Mouse (Mus musculus) embryonic facial prominence, embryonic 15.5 days (tissue): Measurements from ENCODE around the gene Mrpl58. TPM values are rescaled to one million over a fixed set of nuclear protein-coding genes. Genes with fewer than 3 reads are reported as not detected.

Experiments used
- ATAC-seq: fragments of 200-750 bp; cut with Nextera tagmentation; 2 replicates; pipeline ENCODE4 v1.8.0; 2017; ENCODE audit warnings: low read depth, moderate TSS enrichment; ENCODE audit not compliant: insufficient number of reproducible peaks, low FRiP score, low TSS enrichment
- H3K27ac ChIP-seq: fragments of 300-500 bp; sonication (generic); replicated peaks from 2 replicates; pipeline ENCODE4 v1.5.1; 2015; ENCODE audit warnings: mild to moderate bottlenecking, inconsistent platforms
- H3K27me3 ChIP-seq: fragments of 300-500 bp; sonication (generic); 2 replicates; pipeline ENCODE4 v1.6.1; 2015; ENCODE audit warnings: inconsistent platforms
- H3K36me3 ChIP-seq: fragments of 300-500 bp; sonication (generic); 2 replicates; pipeline ENCODE4 v1.6.1; 2015; ENCODE audit warnings: mild to moderate bottlenecking, inconsistent platforms
- H3K4me1 ChIP-seq: fragments of 300-500 bp; sonication (generic); 2 replicates; pipeline ENCODE4 v1.6.1; 2015; ENCODE audit warnings: inconsistent platforms
- H3K4me2 ChIP-seq: fragments of 300-500 bp; sonication (generic); replicated peaks from 2 replicates; pipeline ENCODE4 v1.6.1; 2015; ENCODE audit warnings: mild to moderate bottlenecking, inconsistent platforms
- H3K4me3 ChIP-seq: fragments of 300-500 bp; sonication (generic); replicated peaks from 2 replicates; pipeline ENCODE4 v1.5.1; 2015; ENCODE audit warnings: mild to moderate bottlenecking, inconsistent platforms
- H3K9ac ChIP-seq: fragments of 300-500 bp; sonication (generic); 2 replicates; pipeline ENCODE4 v1.6.1; 2015; ENCODE audit warnings: inconsistent platforms
- H3K9me3 ChIP-seq: fragments of 300-500 bp; sonication (generic); replicated peaks from 2 replicates; pipeline ENCODE4 v1.6.1; 2016; ENCODE audit warnings: inconsistent platforms
- WGBS: fragments of 180-500 bp; shearing (Covaris S2); methylation state at CpG from one replicate; pipeline ENCODE4 v1.1.7; 2015; 5-methylcytosine and 5-hydroxymethylcytosine counted together
- polyA plus RNA-seq: library from polyadenylated mRNA; unstranded; fragments of >200 nt; fragmentation: Nextera tagmentation; extraction: Ambion mirVana; gene quantifications from 2 replicates; pipeline ENCODE4 v1.2.1, GENCODE M21; 2015

Mrpl58 gene
- 167 and 169 TPM in 2 replicates for polyA plus RNA-seq

- Histone ChIP-seq H3K9me3 (no peaks in the 10 kb centered on the region), H3K4me3 (peak within 1 kb of the TSS; percentile 79), H3K4me1 (peaks cover 16% of the 10 kb centered on the region), H3K36me3 (peaks cover 22% of the 10 kb centered on the region; the same call in 1 of the 2 replicates), H3K4me2 (peak within 1 kb of the TSS; percentile 74), H3K27me3 (no peaks in the 10 kb centered on the region), H3K27ac (peak within 1 kb of the TSS; percentile 86), H3K9ac (peak within 1 kb of the TSS; percentile 64)
- WGBS, result 3% methylated on average over 50 of the region's 50 CpGs
- peak; percentile 79 for ATAC-seq
Observed at GRCm38 (mm10) chr11:115403338-115404124, at the start of gene Mrpl58. Gene Mrpl58 (plus strand): TSS chr11:115403752.

- no peak for ATAC-seq
- Histone ChIP-seq H3K9me3 (no peaks in the 10 kb centered on the region), H3K27me3 (peaks cover 27% of the 10 kb centered on the region), H3K4me2 (no peak overlapping the region), H3K27ac (no peak overlapping the region), H3K4me1 (0 out of 2 replicates have a peak, but pooled peaks cover 6% of the 10 kb centered on the region), H3K36me3 (no peaks in the 10 kb centered on the region), H3K9ac (no peak overlapping the region), H3K4me3 (no peak overlapping the region)
- 9% methylated on average over 8 of the region's 8 CpGs for WGBS
Observed at GRCm38 (mm10) chr11:115354183-115354582, 49.4 kb upstream of the Mrpl58 start.

GRCm38 (mm10) chr11:115358468-115358867 lies 45.1 kb upstream of the Mrpl58 start:
- Histone ChIP-seq H3K9me3 (no peaks in the 10 kb centered on the region), H3K27ac (no peak overlapping the region), H3K4me3 (no peak overlapping the region), H3K4me2 (no peak overlapping the region), H3K27me3 (peaks cover 19% of the 10 kb centered on the region), H3K9ac (no peak overlapping the region), H3K4me1 (0 out of 2 replicates have a peak, but pooled peaks cover 10% of the 10 kb centered on the region), H3K36me3 (no peaks in the 10 kb centered on the region)
- WGBS, result 16% methylated on average over 5 of the region's 5 CpGs
- 0 out of 2 replicates have a peak, but pooled peaks have one; percentile 55 for ATAC-seq

GRCm38 (mm10) chr11:115359293-115359692 lies 44.3 kb upstream of the Mrpl58 start:
- Histone ChIP-seq H3K4me1 (0 out of 2 replicates have a peak, but pooled peaks cover 10% of the 10 kb centered on the region), H3K27me3 (peaks cover 21% of the 10 kb centered on the region), H3K9ac (no peak overlapping the region), H3K4me2 (no peak overlapping the region), H3K36me3 (no peaks in the 10 kb centered on the region), H3K4me3 (no peak overlapping the region), H3K27ac (no peak overlapping the region), H3K9me3 (no peaks in the 10 kb centered on the region)
- no peak; the same call in 1 of the 2 replicates for ATAC-seq
- WGBS, result 37% methylated on average over 3 of the region's 3 CpGs

GRCm38 (mm10) chr11:115359726-115360125 lies 43.8 kb upstream of the Mrpl58 start:
- WGBS, result 59% methylated on average over 6 of the region's 6 CpGs

GRCm38 (mm10) chr11:115364136-115364535 lies 39.4 kb upstream of the Mrpl58 start:
- Histone ChIP-seq H3K27me3 (peaks cover 48% of the 10 kb centered on the region), H3K4me3 (no peak overlapping the region), H3K4me1 (peaks cover 16% of the 10 kb centered on the region), H3K4me2 (no peak overlapping the region), H3K9me3 (no peaks in the 10 kb centered on the region), H3K27ac (no peak overlapping the region), H3K36me3 (no peaks in the 10 kb centered on the region), H3K9ac (no peak overlapping the region)
- WGBS, result 85% methylated on average over 3 of the region's 3 CpGs
- ATAC-seq, result no peak

More at GRCm38 (mm10) chr11:115359726-115360125, 43.8 kb upstream of the Mrpl58 start:
- H3K27me3 ChIP-seq, result peaks cover 24% of the 10 kb centered on the region
- ATAC-seq, result no peak
- H3K27ac ChIP-seq, result no peak overlapping the region
- H3K9me3 ChIP-seq, result no peaks in the 10 kb centered on the region
- H3K4me3 ChIP-seq, result no peak overlapping the region
- H3K9ac ChIP-seq, result no peak overlapping the region
- 0 out of 2 replicates have a peak, but pooled peaks cover 10% of the 10 kb centered on the region for H3K4me1 ChIP-seq
- H3K4me2 ChIP-seq, result no peak overlapping the region
- no peaks in the 10 kb centered on the region for H3K36me3 ChIP-seq

- no peak overlapping the region for H3K9ac ChIP-seq
- H3K27me3 ChIP-seq, result peaks cover 62% of the 10 kb centered on the region
- no peaks in the 10 kb centered on the region for H3K9me3 ChIP-seq
- 42% methylated on average over 7 of the region's 7 CpGs for WGBS
- H3K27ac ChIP-seq, result no peak overlapping the region
- H3K36me3 ChIP-seq, result no peaks in the 10 kb centered on the region
- 0 out of 2 replicates have a peak, but pooled peaks have one; percentile 18 for ATAC-seq
- H3K4me3 ChIP-seq, result peak overlapping the region; percentile 47; the same call in 1 of the 2 replicates
- peaks cover 12% of the 10 kb centered on the region for H3K4me1 ChIP-seq
- peak overlapping the region; percentile 91; the same call in 1 of the 2 replicates for H3K4me2 ChIP-seq
Observed at GRCm38 (mm10) chr11:115366039-115366705, 37.4 kb upstream of the Mrpl58 start.

GRCm38 (mm10) chr11:115366706-115367394 lies 36.7 kb upstream of the Mrpl58 start:
- Histone ChIP-seq H3K27ac (no peak overlapping the region), H3K4me2 (peak overlapping the region; percentile 91), H3K36me3 (no peaks in the 10 kb centered on the region), H3K4me3 (peak overlapping the region; percentile 47), H3K9me3 (no peaks in the 10 kb centered on the region), H3K4me1 (peaks cover 12% of the 10 kb centered on the region), H3K9ac (no peak overlapping the region), H3K27me3 (peaks cover 67% of the 10 kb centered on the region)
- no peak for ATAC-seq
- WGBS, result 2% methylated on average over 28 of the region's 28 CpGs

GRCm38 (mm10) chr11:115367395-115367944 lies 36.1 kb upstream of the Mrpl58 start, which contains the start of gene Hid1:
Gene Hid1 (minus strand): TSS chr11:115367756.
- Histone ChIP-seq H3K27me3 (peaks cover 71% of the 10 kb centered on the region), H3K4me1 (peaks cover 12% of the 10 kb centered on the region), H3K27ac (no peak within 1 kb of the TSS), H3K4me3 (peak within 1 kb of the TSS; percentile 47), H3K4me2 (peak within 1 kb of the TSS; percentile 91), H3K36me3 (no peaks in the 10 kb centered on the region), H3K9ac (no peak within 1 kb of the TSS), H3K9me3 (no peaks in the 10 kb centered on the region)
- WGBS, result 1% methylated on average over 39 of the region's 39 CpGs
- peak; percentile 61 for ATAC-seq

- no peak overlapping the region for H3K4me3 ChIP-seq
- no peak overlapping the region for H3K9ac ChIP-seq
- H3K4me1 ChIP-seq, result peaks cover 25% of the 10 kb centered on the region
- no peak for ATAC-seq
- H3K9me3 ChIP-seq, result no peaks in the 10 kb centered on the region
- 65% methylated on average over 7 of the region's 7 CpGs for WGBS
- H3K36me3 ChIP-seq, result no peaks in the 10 kb centered on the region
- no peak overlapping the region for H3K27ac ChIP-seq
- no peak overlapping the region for H3K4me2 ChIP-seq
- H3K27me3 ChIP-seq, result peaks cover 85% of the 10 kb centered on the region
Observed at GRCm38 (mm10) chr11:115370368-115370767, 33.2 kb upstream of the Mrpl58 start.
